Mouse (Mus musculus) limb, embryonic 12.5 days (tissue): Measurements from ENCODE around the gene Capzb. TPM values are rescaled to one million over a fixed set of nuclear protein-coding genes. Genes with fewer than 3 reads are reported as not detected.
A peak's percentile ranks its signal among the peaks of the same experiment; 100 is the strongest.

ENCODE experiments used
- ATAC-seq: fragments of 200-750 bp; cut with Nextera tagmentation; 2 replicates; pipeline ENCODE4 v1.8.0; 2017; ENCODE audit warnings: low read depth, moderate TSS enrichment; ENCODE audit not compliant: insufficient number of reproducible peaks, insufficient read depth, low FRiP score, low TSS enrichment
- H3K27ac ChIP-seq: fragments of 300-500 bp; sonication (generic); 2 replicates; pipeline ENCODE4 v1.5.1; 2016; ENCODE audit warnings: mild to moderate bottlenecking, moderate library complexity
- H3K27me3 ChIP-seq: fragments of 300-500 bp; sonication (generic); 2 replicates; pipeline ENCODE4 v1.6.1; 2016; ENCODE audit warnings: mild to moderate bottlenecking, moderate library complexity
- H3K36me3 ChIP-seq: fragments of 300-500 bp; sonication (generic); 2 replicates; pipeline ENCODE4 v1.6.1; 2016; ENCODE audit warnings: mild to moderate bottlenecking, moderate library complexity
- H3K4me1 ChIP-seq: fragments of 300-500 bp; sonication (generic); replicated peaks from 2 replicates; pipeline ENCODE4 v1.6.1; 2016
- H3K4me2 ChIP-seq: fragments of 300-500 bp; sonication (generic); 2 replicates; pipeline ENCODE4 v1.6.1; 2016; ENCODE audit warnings: mild to moderate bottlenecking, moderate library complexity
- H3K4me3 ChIP-seq: fragments of 300-500 bp; sonication (generic); replicated peaks from 2 replicates; pipeline ENCODE4 v1.5.1; 2016; ENCODE audit warnings: mild to moderate bottlenecking
- H3K9ac ChIP-seq: fragments of 300-500 bp; sonication (generic); replicated peaks from 2 replicates; pipeline ENCODE4 v1.6.1; 2016; ENCODE audit warnings: mild to moderate bottlenecking, moderate library complexity
- H3K9me3 ChIP-seq: fragments of 300-500 bp; sonication (generic); 2 replicates; pipeline ENCODE4 v1.6.1; 2016; ENCODE audit warnings: mild to moderate bottlenecking, moderate library complexity
- WGBS: fragments of 180-500 bp; shearing (Covaris S2); methylation state at CpG from one replicate; pipeline ENCODE4 v1.1.7; 2016; 5-methylcytosine and 5-hydroxymethylcytosine counted together
- polyA plus RNA-seq: library from polyadenylated mRNA; unstranded; fragments of >200 nt; fragmentation: Nextera tagmentation; extraction: Ambion mirVana; gene quantifications from 2 replicates; pipeline ENCODE4 v1.2.1, GENCODE M21; 2016

The Capzb gene
- polyA plus RNA-seq, 1 experiment from 2014 or later, result 390 TPM

- H3K4me1 ChIP-seq, result peaks cover 77% of the 10 kb centered on the region
- H3K27me3 ChIP-seq, result no peaks in the 10 kb centered on the region
- peak overlapping the region; percentile 89 for H3K27ac ChIP-seq
- H3K4me2 ChIP-seq, result no peak overlapping the region
- H3K9me3 ChIP-seq, result no peaks in the 10 kb centered on the region
- H3K36me3 ChIP-seq, result peaks cover 49% of the 10 kb centered on the region
- 76% methylated on average over 1 of the region's 1 CpGs for WGBS
- H3K4me3 ChIP-seq, result no peak overlapping the region
- no peak for ATAC-seq
- H3K9ac ChIP-seq, result no peak overlapping the region
These were observed 75.5 kb downstream of the Capzb start for GRCm38 (mm10) chr4:139268242-139268641.

GRCm38 (mm10) chr4:139270168-139270567 is 77.5 kb downstream of the Capzb start:
- peak overlapping the region; percentile 69 for H3K27ac ChIP-seq
- H3K9ac ChIP-seq, result no peak overlapping the region

GRCm38 (mm10) chr4:139271562-139271961 is 78.9 kb downstream of the Capzb start:
- peak; percentile 19; the same call in 1 of the 2 replicates for ATAC-seq
- no peak overlapping the region for H3K4me2 ChIP-seq
- H3K36me3 ChIP-seq, result peaks cover 37% of the 10 kb centered on the region
- H3K27me3 ChIP-seq, result no peaks in the 10 kb centered on the region
- peak overlapping the region; percentile 87 for H3K27ac ChIP-seq
- 19% methylated on average over 9 of the region's 9 CpGs for WGBS
- no peak overlapping the region for H3K9ac ChIP-seq
- H3K4me3 ChIP-seq, result no peak overlapping the region
- H3K4me1 ChIP-seq, result peaks cover 88% of the 10 kb centered on the region
- no peaks in the 10 kb centered on the region for H3K9me3 ChIP-seq

More at GRCm38 (mm10) chr4:139270168-139270567, 77.5 kb downstream of the Capzb start:
- no peak for ATAC-seq
- 71% methylated on average over 3 of the region's 3 CpGs for WGBS
- Histone ChIP-seq H3K4me1 (peaks cover 88% of the 10 kb centered on the region), H3K4me2 (no peak overlapping the region), H3K36me3 (peaks cover 47% of the 10 kb centered on the region), H3K9me3 (no peaks in the 10 kb centered on the region), H3K27me3 (no peaks in the 10 kb centered on the region), H3K4me3 (no peak overlapping the region)

GRCm38 (mm10) chr4:139272951-139273680 is 80.4 kb downstream of the Capzb start:
- H3K4me3 ChIP-seq, result no peak overlapping the region
- 90% methylated on average over 10 of the region's 10 CpGs for WGBS
- H3K27me3 ChIP-seq, result no peaks in the 10 kb centered on the region
- H3K4me2 ChIP-seq, result no peak overlapping the region
- H3K4me1 ChIP-seq, result peaks cover 79% of the 10 kb centered on the region
- no peak overlapping the region for H3K9ac ChIP-seq
- no peaks in the 10 kb centered on the region for H3K9me3 ChIP-seq
- no peak for ATAC-seq
- peaks cover 38% of the 10 kb centered on the region for H3K36me3 ChIP-seq
- H3K27ac ChIP-seq, result no peak overlapping the region

- Histone ChIP-seq H3K27me3 (no peaks in the 10 kb centered on the region), H3K36me3 (peaks cover 34% of the 10 kb centered on the region), H3K27ac (peak overlapping the region; percentile 82; the same call in 1 of the 2 replicates), H3K9me3 (no peaks in the 10 kb centered on the region), H3K9ac (no peak overlapping the region), H3K4me2 (no peak overlapping the region), H3K4me3 (no peak overlapping the region), H3K4me1 (peaks cover 65% of the 10 kb centered on the region)
- WGBS, result 87% methylated on average over 7 of the region's 7 CpGs
- ATAC-seq, result no peak
These were observed 81.9 kb downstream of the Capzb start for GRCm38 (mm10) chr4:139274573-139274972.

GRCm38 (mm10) chr4:139276411-139276810 is 83.7 kb downstream of the Capzb start:
- ATAC-seq, result no peak
- Histone ChIP-seq H3K27ac (peak overlapping the region; percentile 82), H3K4me3 (no peak overlapping the region), H3K27me3 (no peaks in the 10 kb centered on the region), H3K9ac (no peak overlapping the region), H3K36me3 (peaks cover 49% of the 10 kb centered on the region), H3K4me2 (no peak overlapping the region), H3K4me1 (peaks cover 49% of the 10 kb centered on the region), H3K9me3 (no peaks in the 10 kb centered on the region)
- 78% methylated on average over 7 of the region's 7 CpGs for WGBS

GRCm38 (mm10) chr4:139280530-139280929 is 87.8 kb downstream of the Capzb start:
- Histone ChIP-seq H3K9ac (no peak overlapping the region), H3K36me3 (peaks cover 57% of the 10 kb centered on the region), H3K4me1 (peaks cover 45% of the 10 kb centered on the region), H3K27ac (no peak overlapping the region), H3K4me2 (no peak overlapping the region), H3K9me3 (no peaks in the 10 kb centered on the region), H3K27me3 (no peaks in the 10 kb centered on the region), H3K4me3 (no peak overlapping the region)
- ATAC-seq, result no peak
- WGBS, result 92% methylated on average over 12 of the region's 12 CpGs

- 69% methylated on average over 16 of the region's 16 CpGs for WGBS
- Histone ChIP-seq H3K4me3 (no peak overlapping the region), H3K27ac (no peak overlapping the region), H3K4me2 (no peak overlapping the region), H3K27me3 (no peaks in the 10 kb centered on the region), H3K4me1 (peaks cover 45% of the 10 kb centered on the region), H3K9ac (no peak overlapping the region), H3K9me3 (no peaks in the 10 kb centered on the region), H3K36me3 (peaks cover 71% of the 10 kb centered on the region)
- no peak for ATAC-seq
These were observed 89.2 kb downstream of the Capzb start for GRCm38 (mm10) chr4:139281791-139282345.

- WGBS, result 51% methylated on average over 6 of the region's 6 CpGs
- no peak overlapping the region for H3K9ac ChIP-seq
- H3K9me3 ChIP-seq, result no peaks in the 10 kb centered on the region
- ATAC-seq, result no peak
- H3K4me2 ChIP-seq, result no peak overlapping the region
- peak overlapping the region; percentile 36; the same call in 1 of the 2 replicates for H3K27ac ChIP-seq
- no peak overlapping the region for H3K4me3 ChIP-seq
- H3K36me3 ChIP-seq, result peaks cover 79% of the 10 kb centered on the region
- H3K27me3 ChIP-seq, result no peaks in the 10 kb centered on the region
- peaks cover 49% of the 10 kb centered on the region for H3K4me1 ChIP-seq
These were observed 90.3 kb downstream of the Capzb start for GRCm38 (mm10) chr4:139282955-139283417.

GRCm38 (mm10) chr4:139284877-139285276 is 92.2 kb downstream of the Capzb start:
- peak overlapping the region; percentile 91 for H3K27ac ChIP-seq
- 29% methylated on average over 14 of the region's 15 CpGs for WGBS

GRCm38 (mm10) chr4:139286234-139286633 is 93.5 kb downstream of the Capzb start:
- Histone ChIP-seq H3K27me3 (no peaks in the 10 kb centered on the region), H3K4me2 (no peak overlapping the region), H3K27ac (peak overlapping the region; percentile 91), H3K9ac (no peak overlapping the region), H3K36me3 (peaks cover 91% of the 10 kb centered on the region), H3K9me3 (no peaks in the 10 kb centered on the region), H3K4me3 (no peak overlapping the region), H3K4me1 (peaks cover 64% of the 10 kb centered on the region)
- WGBS, result 82% methylated on average over 5 of the region's 5 CpGs
- no peak for ATAC-seq

More at GRCm38 (mm10) chr4:139284877-139285276, 92.2 kb downstream of the Capzb start:
- no peak for ATAC-seq
- Histone ChIP-seq H3K27me3 (no peaks in the 10 kb centered on the region), H3K36me3 (peaks cover 91% of the 10 kb centered on the region), H3K9ac (no peak overlapping the region; the same call in 1 of the 2 replicates), H3K4me2 (no peak overlapping the region), H3K4me1 (peaks cover 64% of the 10 kb centered on the region), H3K9me3 (no peaks in the 10 kb centered on the region), H3K4me3 (no peak overlapping the region)
